Mouse (Mus musculus) olfactory bulb, adult 2 months (tissue): ENCODE data around the gene Rtkn2. TPM values are rescaled to one million over a fixed set of nuclear protein-coding genes. Genes with fewer than 3 reads are reported as not detected.

Experiments
- H3K27ac ChIP-seq: fragments of 200-500 bp; 2 replicates; pipeline ENCODE4 v1.5.1; 2012; ENCODE audit warnings: low read depth, low read length; ENCODE audit not compliant: insufficient read depth
- H3K4me1 ChIP-seq: fragments of 200-500 bp; 2 replicates; pipeline ENCODE4 v1.6.1; 2012; ENCODE audit warnings: low read length; ENCODE audit not compliant: control insufficient read depth, insufficient read depth
- H3K4me3 ChIP-seq: fragments of 200-500 bp; 2 replicates; pipeline ENCODE4 v1.5.1; 2012; ENCODE audit warnings: mild to moderate bottlenecking, low read depth, low read length, moderate library complexity; ENCODE audit not compliant: insufficient read depth
- CTCF ChIP-seq: fragments of 200-500 bp; IDR thresholded peaks from 2 replicates; pipeline ENCODE4 v1.5.1; 2012; ENCODE audit warnings: low read depth, mild to moderate bottlenecking, low read length, moderate library complexity; ENCODE audit not compliant: insufficient read depth
- POLR2A ChIP-seq: fragments of 200-500 bp; IDR thresholded peaks from 2 replicates; pipeline ENCODE4 v1.6.1; 2012; ENCODE audit warnings: mild to moderate bottlenecking, low read depth, low read length, moderate library complexity; ENCODE audit not compliant: insufficient read depth
- WGBS: fragments of 180-500 bp; shearing (Covaris S2); methylation state at CpG from one replicate; pipeline ENCODE4 v1.1.7; 2018; 5-methylcytosine and 5-hydroxymethylcytosine counted together
- polyA plus RNA-seq: library from polyadenylated mRNA; stranded (reverse); fragments of >200 nt; gene quantifications from 2 replicates; pipeline ENCODE4 v1.2.4, GENCODE M21; 2012; ENCODE audit warnings: low replicate concordance; ENCODE audit not compliant: missing spikeins, insufficient read depth, insufficient read length

The Rtkn2 gene
- polyA plus RNA-seq, 1 experiment = not detected

DNA sequence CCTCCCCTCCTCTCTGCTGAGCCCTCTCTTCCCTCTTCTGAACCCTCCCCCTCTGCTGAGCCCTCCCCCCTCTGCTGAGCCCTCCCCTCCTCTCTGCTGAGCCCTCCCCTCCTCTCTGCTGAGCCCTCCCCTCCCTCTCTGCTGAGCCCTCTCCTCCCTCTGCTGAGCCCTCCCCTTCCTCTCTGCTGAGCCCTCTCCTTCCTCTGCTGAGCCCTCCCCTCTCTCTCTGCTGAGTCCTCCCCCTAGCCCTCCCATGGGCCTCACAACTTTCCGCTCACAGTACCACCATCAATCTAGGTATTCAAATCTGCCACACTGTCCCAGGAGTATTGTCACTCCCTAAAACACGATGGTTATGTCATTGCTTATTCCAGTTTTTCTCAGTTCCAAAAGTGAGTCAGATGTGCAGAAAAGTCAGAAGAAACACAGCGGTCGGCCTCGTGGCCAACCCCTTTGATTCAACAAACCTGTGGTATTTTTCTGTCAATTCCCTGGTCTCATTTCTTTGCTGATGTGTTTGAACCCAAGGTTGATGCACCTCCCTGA, 49.8 kb downstream of the Rtkn2 start:
- Histone ChIP-seq H3K4me1 (0 out of 2 replicates have a peak, but pooled peaks cover 3% of the 10 kb centered on the region), H3K27ac (no peak overlapping the region), H3K4me3 (no peak overlapping the region)
- WGBS = 93% methylated on average over 5 of the region's 5 CpGs
- no peak for TF ChIP-seq POLR2A

DNA sequence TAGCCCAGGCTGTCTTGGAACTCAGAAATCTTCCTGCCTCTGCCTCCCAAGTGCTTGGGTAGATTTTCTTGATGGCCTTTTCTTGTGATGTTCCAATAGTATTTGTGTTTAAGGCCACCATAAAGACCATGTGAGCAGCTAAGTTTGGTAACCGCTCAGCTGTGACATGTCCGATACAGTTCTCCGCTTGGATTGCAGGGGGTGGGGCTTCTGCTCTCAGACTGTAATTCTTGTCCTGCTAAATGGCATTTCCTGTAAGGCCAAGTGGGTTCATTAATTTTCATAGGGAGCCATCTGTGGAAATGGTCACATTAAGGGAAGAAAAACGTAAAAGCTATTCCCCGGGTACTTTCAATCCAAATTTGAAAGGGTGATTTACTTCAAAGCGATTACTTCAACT, 50.7 kb downstream of the Rtkn2 start:
- Histone ChIP-seq H3K27ac (no peak overlapping the region), H3K4me1 (0 out of 2 replicates have a peak, but pooled peaks cover 3% of the 10 kb centered on the region), H3K4me3 (no peak overlapping the region)
- 85% methylated on average over 6 of the region's 6 CpGs for WGBS
- TF ChIP-seq POLR2A (no peak), CTCF (no peak)

- Histone ChIP-seq H3K27ac (no peak overlapping the region), H3K4me3 (no peak overlapping the region), H3K4me1 (no peaks in the 10 kb centered on the region)
- 90% methylated on average over 20 of the region's 20 CpGs for WGBS
- TF ChIP-seq CTCF (no peak), POLR2A (no peak)
Measured at GRCm38 (mm10) chr10:68035707-68036367, 56.5 kb downstream of the Rtkn2 start.

- Histone ChIP-seq H3K4me1 (0 out of 2 replicates have a peak, but pooled peaks cover 3% of the 10 kb centered on the region), H3K27ac (no peak overlapping the region), H3K4me3 (no peak overlapping the region)
- no peak for TF ChIP-seq POLR2A
- no peak for TF ChIP-seq CTCF
- WGBS = 96% methylated on average over 17 of the region's 17 CpGs
Measured at GRCm38 (mm10) chr10:68036368-68036980, 57.1 kb downstream of the Rtkn2 start.

DNA sequence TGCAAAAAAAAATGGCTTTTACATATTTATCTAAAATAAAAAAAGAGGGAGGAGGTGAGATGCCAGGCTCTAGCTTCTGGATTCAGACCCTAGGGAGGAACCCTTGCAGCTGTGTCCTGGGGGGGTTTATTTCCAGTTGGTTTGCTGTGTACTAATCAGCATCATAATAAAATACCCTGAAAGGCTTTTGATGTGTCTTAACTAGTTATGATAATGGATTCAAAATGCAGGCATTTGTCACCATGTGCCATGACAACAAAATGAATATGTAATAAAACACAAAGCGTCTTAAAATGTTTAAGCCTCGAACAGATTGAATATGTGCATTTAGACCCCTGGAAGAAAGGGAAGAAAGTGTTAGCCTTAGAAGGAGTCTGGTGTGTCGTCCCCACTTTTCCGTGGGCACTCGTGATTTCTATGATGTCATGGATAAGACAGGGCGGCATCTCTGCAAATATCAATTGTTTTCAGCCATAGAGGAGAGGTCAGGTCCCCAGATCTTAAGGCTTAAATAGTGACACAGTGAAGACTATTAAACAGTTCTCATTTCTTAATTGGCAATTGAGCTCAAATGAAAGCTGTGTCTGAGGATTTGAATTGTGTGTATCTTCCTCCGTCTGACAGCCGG, 59.7 kb downstream of the Rtkn2 start:
- Histone ChIP-seq H3K4me3 (no peak overlapping the region), H3K27ac (no peak overlapping the region)
- 47% methylated on average over 8 of the region's 8 CpGs for WGBS

GRCm38 (mm10) chr10:68039641-68040205, 60.4 kb downstream of the Rtkn2 start:
- no peak overlapping the region for H3K4me3 ChIP-seq
- TF ChIP-seq POLR2A (no peak), CTCF (no peak)
- H3K27ac ChIP-seq = no peak overlapping the region
- 0 out of 2 replicates have a peak, but pooled peaks cover 5% of the 10 kb centered on the region for H3K4me1 ChIP-seq
- 58% methylated on average over 14 of the region's 14 CpGs for WGBS

More for the DNA sequence above, 59.7 kb downstream of the Rtkn2 start:
- TF ChIP-seq POLR2A = no peak
- TF ChIP-seq CTCF = no peak
- H3K4me1 ChIP-seq = 0 out of 2 replicates have a peak, but pooled peaks cover 5% of the 10 kb centered on the region

GRCm38 (mm10) chr10:68040394-68040793, 61.0 kb downstream of the Rtkn2 start:
- Histone ChIP-seq H3K4me3 (no peak overlapping the region), H3K4me1 (0 out of 2 replicates have a peak, but pooled peaks cover 5% of the 10 kb centered on the region), H3K27ac (no peak overlapping the region)
- 90% methylated on average over 6 of the region's 6 CpGs for WGBS
- no peak for TF ChIP-seq POLR2A
- TF ChIP-seq CTCF = no peak

DNA sequence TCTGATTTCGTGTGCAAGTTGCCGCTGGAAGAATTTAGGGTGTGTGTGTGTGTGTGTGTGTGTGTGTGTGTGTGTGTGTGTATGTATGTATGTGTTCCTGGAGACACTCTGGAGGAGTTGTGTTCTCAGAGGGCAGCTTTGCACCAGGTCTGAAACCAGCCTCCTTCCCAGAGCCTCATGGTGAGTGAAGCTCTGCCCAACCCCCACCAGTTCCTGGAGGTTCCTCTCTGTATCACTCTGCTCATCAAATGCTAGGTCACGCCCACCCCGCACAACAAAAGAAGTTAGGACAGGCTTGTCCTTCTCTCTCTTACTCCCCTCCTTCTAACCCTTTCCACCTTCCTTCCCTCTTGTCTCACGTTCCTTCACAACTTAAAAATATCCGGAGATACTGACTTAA, 64.6 kb downstream of the Rtkn2 start:
- 70% methylated on average over 6 of the region's 6 CpGs for WGBS

More for the DNA sequence above, 64.6 kb downstream of the Rtkn2 start:
- no peak overlapping the region for H3K27ac ChIP-seq
- 0 out of 2 replicates have a peak, but pooled peaks cover 5% of the 10 kb centered on the region for H3K4me1 ChIP-seq
- H3K4me3 ChIP-seq = no peak overlapping the region
- TF ChIP-seq POLR2A = no peak
- TF ChIP-seq CTCF = no peak
